Mouse (Mus musculus) spleen, adult 2 months (tissue): ENCODE data around the gene Dbx1.

Experiments used
- CTCF ChIP-seq: fragments of 200-500 bp; IDR thresholded peaks from 2 replicates; pipeline ENCODE4 v1.5.1; 2011; ENCODE audit warnings: mild to moderate bottlenecking, inconsistent platforms; ENCODE audit not compliant: insufficient read depth, insufficient read length, insufficient replicate concordance; ENCODE audit errors: extremely low read depth
- POLR2A ChIP-seq: fragments of 200-500 bp; IDR thresholded peaks from 2 replicates; pipeline ENCODE4 v1.6.1; 2011; ENCODE audit warnings: low read depth, low read length, inconsistent platforms

DNA sequence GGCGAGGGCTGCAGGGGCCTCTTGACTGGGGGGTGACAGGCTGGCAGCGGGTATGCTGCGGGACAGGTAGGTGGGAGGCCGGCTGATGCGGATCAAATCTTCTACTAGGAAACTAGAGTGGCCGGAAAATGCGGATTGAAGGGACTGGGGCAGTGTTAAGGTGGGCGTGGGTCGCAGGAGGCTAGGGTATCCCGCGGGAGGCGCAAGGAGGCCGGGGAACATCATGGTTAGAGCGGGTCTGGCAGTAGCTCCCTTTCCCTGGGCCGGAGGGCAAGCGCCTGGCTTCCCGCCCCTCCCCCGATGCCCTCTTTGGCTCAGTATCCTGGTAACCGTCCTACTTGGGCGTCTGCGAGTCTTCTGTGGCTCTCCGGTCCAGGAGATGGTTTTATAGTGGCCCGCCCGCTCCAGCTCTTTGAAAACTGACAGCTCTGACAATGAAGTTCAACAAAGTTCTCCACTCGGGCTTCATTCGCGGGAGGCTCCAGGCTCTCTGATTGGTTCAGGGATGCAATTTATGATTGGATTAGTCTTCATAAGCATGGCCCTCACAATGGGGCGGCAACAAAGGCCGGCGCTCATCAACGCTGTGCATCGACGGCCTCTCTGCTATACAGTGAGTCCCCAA lies at the start of gene Dbx1:
- TF ChIP-seq POLR2A, result no peak
- no peak for TF ChIP-seq CTCF
